Mouse (Mus musculus) cerebellum, postnatal 10 days (tissue): Measurements from ENCODE around the gene Nt5e.
A peak's percentile ranks its signal among the peaks of the same experiment; 100 is the strongest.

Source experiments
- DNase-seq, 2 experiments: peaks; one replicate each; pipeline ENCODE4 v3.0.0; 2021; ENCODE audit warnings: mixed read lengths in 2 of 2

Nt5e gene

DNA sequence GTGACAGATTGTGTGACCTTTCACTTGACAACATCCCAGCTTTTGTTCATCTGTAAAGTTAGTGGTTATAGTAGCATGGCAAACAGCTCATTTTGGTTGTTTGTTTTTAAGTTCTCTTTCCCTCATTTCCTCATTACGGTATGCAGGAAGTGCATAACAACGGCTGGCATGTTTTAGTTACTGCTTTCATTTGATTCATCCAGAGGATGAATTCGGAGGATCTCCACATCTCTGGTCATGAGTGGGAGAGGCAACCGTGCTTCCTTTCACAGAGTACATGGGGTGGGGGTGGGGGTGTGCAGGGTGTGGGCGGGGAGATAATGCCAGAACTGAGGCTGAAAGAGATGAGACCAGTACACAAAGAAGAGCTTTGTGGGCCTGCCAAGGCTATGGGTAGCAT, 19.9 kb downstream of the Nt5e start:
- DNase-seq = no peak

DNA sequence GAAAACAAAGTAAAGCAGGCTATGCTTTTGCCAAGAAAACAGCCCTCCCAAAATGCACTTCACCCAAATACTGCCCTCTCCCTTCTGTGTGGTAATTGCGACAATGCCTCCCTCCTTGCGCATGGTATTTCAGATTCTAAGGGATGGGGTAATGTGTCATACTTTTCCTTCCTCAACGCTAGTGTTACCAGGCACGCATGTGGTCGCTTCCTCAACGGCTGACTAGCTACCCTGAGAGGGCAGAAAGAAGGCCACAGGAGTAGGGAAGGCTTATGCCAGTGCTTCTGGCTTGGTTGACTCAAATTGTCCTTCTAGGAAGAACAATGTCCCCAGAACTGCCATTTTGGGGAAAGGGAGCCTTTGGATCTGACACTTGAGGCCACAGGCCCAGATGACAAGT, 21.6 kb downstream of the Nt5e start:
- no peak for DNase-seq

GRCm38 (mm10) chr9:88350317-88350716, 23.3 kb downstream of the Nt5e start:
- DNase-seq = no peak

DNA sequence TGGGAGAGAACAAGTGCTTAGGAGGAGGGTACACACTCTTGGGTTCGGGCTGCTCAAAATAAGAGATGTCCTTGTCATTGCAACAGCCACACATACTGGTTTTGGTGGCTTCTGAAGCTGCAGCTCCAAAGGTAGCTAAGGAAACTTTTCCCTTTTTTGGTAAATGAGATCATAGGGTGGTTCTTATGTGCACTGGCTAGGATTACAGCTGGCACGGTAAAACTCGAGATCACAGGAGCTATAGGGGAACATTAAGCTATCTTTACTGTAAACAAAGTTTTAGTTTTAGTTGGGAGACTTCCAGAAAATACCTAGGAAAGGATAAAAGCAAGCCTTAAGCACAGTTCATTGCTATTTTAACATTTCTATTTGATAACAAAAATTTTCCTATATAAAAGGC, 24.2 kb downstream of the Nt5e start:
- no peak for DNase-seq

DNA sequence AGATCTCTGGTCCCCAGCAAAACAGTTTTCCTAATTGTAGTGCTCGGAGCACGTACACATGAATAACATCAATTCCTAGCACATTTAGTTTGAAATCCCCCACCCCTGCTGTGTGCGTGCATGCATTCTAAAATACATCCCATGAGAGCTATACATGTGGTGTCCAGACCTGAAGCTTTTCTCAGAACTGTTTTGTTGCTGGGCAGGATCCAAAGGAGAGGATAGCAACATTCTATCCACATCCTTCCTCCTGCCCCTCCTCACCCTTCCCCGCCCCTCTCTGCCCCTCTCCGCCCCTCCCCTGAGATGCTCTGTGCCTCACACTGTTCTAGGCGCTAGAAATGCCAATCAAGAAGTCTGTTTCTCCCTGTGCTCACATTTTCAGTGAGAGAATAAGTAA, 25.7 kb downstream of the Nt5e start:
- DNase-seq = no peak

GRCm38 (mm10) chr9:88353459-88353858, 26.5 kb downstream of the Nt5e start:
- DNase-seq = no peak

GRCm38 (mm10) chr9:88357173-88357572, 30.2 kb downstream of the Nt5e start:
- no peak for DNase-seq

DNA sequence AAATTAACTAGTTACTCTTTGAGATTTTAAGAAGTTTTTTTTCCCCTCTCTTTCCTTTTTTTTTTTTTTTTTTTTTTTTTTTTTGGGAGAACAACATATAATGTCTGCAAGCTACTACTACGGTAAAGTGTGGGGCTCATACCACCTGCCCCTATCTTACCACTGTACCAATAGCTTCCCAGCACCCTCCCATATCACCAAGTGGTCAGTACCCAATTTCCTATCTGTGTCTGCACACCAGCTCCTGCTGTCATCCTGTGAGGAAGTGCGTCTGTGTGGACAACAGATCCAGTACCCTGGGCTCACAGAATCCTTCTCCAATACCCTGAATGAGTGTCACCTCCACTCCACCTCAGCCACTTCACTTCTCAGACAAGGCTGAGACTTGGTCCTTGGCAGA, 32.1 kb downstream of the Nt5e start:
- no peak for DNase-seq

DNA sequence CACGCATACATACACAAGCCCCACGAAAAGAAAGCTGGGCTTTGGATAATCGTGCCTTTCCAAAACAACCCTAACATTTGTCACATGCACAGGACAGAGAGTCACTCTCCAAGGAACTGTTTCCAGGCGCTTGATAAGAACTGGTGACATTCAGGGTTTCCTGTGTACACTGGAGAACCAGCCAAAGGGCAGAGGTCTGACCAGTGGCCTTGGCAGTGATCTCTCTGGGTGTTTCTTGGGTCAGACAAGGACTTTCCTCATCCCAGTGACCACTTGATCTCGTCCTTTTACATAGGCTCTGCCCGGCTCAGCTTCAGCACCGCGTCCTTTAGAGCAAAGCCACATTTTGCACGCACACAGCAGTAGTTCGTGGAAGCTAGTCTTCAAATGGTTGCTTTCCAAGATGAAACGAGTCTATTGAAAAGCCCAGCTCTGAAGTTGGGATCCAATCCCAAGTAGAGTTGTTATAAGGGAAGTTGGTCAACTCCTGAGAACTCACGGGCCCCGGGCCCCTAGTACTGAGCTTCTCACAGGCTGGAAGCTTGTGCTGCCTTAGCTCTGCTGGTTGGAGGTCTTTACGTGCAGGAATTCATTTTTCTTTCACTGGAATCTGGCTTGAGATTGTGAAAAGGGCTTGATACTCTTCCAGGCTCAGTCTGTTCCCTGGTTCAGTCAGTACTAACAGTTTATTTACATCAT, 34.4 kb downstream of the Nt5e start:
- peak; percentile 33 to 36 for DNase-seq

DNA sequence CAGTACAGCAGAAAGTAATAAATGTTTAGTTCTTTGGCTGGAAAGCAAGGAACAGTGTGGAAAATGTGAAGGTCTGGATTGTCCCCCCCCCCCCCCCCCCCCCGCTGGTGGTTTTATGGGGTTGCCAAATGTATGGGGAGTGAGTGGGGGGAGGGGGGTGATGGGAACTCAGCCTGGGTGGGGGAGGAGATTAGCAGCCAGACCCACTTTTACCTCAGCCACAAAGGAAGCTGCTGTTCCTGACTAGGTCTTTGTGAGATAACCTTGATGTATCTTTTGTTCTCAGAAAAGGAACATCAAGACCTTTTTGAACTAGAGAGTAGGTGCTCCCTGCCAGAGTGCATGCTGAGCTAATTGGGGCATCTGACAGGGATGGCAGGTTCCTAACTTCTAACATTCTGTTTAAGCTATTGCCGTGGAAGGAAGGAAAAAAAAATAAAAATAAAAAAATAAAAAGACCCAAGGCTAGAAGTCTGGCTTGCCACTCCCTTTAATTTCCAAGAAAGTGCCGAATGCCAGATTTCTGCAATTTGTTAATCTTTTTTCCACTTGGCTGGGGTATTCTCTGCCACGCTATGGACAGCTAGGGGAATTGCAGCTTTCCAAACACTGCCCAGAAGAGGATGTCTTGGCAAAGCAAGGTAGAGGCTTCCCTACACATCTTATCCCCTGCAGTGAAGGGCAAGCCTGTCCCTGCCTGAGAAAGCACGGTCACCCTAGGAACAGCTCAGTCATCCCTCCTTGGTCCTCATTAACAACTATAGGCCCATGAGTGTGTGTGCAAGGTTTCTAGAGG, 35.3 kb downstream of the Nt5e start:
- peak; percentile 72 to 76 for DNase-seq

GRCm38 (mm10) chr9:88363102-88363501, 36.1 kb downstream of the Nt5e start:
- DNase-seq = peak; percentile 91 to 92

DNA sequence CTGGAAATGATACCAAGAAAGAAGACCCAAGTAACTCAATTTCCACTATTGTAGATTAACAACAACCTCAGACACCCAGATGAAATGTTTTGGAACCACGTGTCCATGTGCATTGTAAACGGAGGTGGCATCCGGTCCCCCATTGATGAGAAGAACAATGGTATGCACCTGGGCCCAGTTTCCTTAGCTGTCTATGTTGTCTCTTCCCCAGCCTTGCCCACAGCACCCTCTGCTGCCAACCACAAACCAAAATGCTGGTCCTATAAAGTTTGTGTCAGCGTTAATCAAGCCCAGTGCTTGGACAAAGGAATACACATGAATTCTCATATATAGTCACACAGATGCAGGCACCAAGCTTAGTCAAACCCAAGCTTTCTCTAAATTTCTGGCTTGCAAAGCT, 39.3 kb downstream of the Nt5e start:
- peak; percentile 27 to 33 for DNase-seq

- no peak for DNase-seq
Measured at GRCm38 (mm10) chr9:88366819-88367218, 39.8 kb downstream of the Nt5e start.

DNA sequence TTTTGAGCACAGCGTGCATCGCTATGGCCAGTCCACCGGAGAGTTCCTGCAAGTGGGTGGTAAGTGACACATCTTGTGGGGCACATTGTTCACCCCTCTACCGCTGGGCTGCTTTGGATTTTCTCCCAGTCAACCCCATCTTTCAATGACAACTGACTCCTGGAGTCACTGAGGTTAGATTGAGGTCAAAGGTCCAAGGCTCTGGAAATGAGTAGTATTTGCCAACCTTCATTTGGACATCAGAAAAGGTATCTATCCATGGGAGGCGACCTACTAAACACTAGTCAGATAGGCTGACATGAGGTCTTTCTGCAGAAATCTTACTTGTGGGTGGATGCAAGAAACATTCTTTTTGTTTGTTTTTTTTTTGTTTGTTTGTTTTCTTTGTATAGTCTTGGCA, 40.3 kb downstream of the Nt5e start:
- DNase-seq = no peak

DNA sequence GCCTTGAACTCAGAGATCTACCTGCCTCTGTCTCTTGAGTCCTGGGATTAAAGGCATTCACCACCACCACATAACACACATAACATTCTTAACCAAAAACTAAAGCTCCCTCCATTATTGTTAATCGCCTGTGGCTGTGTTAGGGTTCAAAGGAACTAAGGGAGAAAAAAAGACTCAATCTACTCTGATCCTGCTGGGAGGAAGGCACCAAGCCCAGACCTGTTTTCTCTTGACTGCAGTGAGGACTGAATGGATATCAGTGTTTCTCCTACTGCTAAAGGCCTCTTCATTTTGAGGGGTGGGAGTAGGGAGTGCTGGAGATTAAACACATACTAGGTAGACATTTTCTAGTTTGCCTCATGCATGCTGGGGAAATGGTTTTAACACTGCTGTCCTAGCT, 40.8 kb downstream of the Nt5e start:
- peak; percentile 56 to 72 for DNase-seq

- DNase-seq = no peak
Measured at GRCm38 (mm10) chr9:88368476-88368875, 41.5 kb downstream of the Nt5e start.

- DNase-seq = peak; percentile 40 to 60
Measured at GRCm38 (mm10) chr9:88369666-88370065, 42.7 kb downstream of the Nt5e start.

DNA sequence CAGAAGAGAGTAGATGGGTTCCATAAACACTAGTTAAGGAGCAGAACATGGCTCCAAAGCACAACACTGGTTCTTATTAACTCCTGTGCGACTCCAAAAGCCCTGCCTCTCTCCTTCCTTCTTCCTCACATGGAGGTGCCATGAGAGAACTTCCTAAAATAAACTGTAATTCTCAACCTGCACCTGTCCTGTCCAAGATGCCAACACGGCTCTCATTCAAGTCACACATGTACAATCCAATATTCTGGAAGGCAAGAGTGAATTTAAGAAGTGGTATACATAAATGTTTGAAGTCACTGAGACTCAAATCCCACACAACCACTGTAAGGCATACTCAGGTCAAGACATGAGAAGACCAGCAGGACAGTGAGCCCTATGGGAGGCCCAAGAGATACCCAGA, 44.2 kb downstream of the Nt5e start:
- no peak for DNase-seq

DNA sequence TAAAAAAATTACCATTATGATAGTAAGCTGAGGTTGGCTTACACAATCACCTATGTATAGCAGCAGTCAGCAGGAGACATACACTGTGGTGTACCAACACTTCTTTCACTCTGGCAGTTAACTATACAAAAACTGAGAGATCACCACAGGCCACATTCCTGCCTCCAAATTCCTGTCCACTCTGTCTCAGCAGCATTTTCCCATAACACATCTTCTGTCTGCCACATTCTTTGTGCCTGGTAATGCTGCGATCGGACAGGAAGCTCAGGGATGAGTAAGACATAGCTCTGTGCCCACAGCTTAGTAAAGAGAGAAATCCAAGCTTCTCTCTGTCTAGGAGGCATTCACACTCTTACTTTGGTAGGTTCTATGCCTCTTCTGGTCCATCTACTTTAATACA, 46.0 kb downstream of the Nt5e start:
- no peak for DNase-seq

- no peak for DNase-seq
Measured at GRCm38 (mm10) chr9:88377483-88377882, 50.5 kb downstream of the Nt5e start.

DNA sequence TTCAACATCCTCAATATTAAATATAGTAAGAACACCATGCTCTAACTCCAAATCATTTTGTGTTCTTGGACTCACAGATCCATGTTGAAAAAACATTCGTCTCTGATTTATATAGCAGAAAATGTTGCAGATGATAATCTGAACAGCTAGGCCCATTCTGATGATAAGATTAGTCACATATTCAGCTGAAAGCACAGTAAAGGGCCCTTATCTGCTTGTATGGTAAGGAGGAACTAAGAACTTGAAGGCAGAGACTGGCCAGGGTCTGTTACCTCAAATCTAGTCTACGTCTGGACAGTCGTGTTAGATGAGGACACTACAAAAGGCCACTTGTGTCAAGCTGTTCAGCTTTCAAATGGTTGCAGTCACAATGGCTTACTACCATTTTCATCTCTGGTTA, 52.1 kb downstream of the Nt5e start:
- no peak for DNase-seq

DNA sequence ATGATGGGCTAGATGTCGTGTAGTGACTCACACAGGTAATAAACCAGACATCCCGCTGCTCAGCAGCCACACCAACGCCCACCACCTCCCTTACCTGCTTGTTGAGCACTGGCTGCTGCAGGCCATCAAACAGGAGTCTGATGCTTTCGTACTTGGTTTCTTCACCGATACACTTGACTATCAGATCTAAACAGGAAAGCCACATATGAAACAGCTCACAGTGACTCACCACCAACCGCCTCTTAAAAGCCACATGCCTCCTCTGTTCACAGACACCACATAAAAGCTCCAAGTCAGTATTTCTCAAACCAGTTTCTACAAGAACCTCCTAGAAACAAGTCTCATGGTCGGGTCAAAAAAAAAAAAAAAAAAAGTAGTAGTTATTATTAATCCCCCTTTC, 53.1 kb downstream of the Nt5e start:
- DNase-seq = no peak

DNA sequence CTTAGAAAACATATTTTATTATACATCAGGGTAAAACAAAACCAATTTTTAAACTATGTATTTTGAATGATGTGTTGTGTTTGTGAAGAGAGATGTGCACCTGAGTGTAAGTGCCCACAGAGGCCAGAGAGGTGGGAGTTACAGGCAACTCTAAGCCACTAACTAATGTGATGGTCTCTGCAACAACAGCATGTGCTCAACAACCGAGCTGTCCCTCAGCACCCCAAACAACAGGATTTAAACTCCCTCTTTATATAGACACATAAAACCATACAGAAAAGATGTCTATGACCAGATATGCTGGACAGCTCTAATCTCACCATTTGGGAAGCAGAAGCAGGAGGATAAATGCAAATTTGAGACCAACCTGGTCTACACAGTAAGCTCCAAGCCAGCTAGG, 53.5 kb downstream of the Nt5e start:
- DNase-seq = no peak

- no peak for DNase-seq
Measured at GRCm38 (mm10) chr9:88388826-88389225, 61.8 kb downstream of the Nt5e start.

GRCm38 (mm10) chr9:88394852-88395251, 67.9 kb downstream of the Nt5e start:
- DNase-seq = peak; percentile 59 to 71
